Mouse (Mus musculus) kidney, adult 8-10 months (tissue): Measurements from ENCODE around the gene Fetub.
A peak's percentile ranks its signal among the peaks of the same experiment; 100 is the strongest.

ENCODE experiments used
- DNase-seq, 2 experiments: peaks; one replicate each; pipeline ENCODE4 v3.0.0; 2022

Fetub gene

DNA sequence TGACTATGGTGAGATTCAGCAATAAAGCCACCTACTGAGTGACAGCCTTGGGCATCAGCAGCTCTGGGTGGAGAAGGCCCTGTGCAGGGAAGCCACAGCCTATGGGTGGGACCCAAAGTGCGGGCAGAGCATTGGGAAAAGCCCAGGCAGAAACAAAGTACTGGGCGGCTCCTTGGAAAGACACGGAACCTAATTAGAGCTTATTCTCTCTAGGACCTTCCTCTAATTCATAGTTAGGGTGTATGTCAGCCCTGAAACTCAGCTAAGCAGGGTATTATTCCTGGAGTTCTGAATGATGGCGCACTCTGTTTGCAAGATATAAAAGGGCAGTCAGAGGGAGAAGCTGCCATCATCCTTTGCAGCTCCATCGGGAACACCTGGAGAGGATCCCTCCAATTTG lies at the start of gene Fetub:
Fetub (plus strand) TSS at position 301 of the 400 bp plus-strand sequence.
- DNase-seq: no peak

DNA sequence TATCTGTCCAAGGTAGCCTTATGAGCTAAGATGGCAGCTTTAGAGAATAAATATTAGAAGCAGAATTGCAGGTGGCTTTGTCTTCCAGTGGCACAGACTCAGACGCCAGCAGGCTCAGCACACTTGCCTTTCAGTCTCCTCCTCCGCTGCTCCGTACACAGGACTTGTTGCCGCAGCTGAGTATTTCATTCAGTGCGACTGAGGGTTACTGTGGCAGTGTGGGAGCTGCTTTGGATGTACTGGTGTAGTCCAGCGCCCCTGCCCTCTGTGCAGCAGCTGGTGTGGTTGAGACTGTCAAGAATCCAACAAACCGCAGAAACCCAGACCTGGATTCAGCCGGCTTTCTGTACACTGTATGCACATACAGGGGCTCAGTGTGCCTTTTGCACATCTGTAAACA lies 45.7 kb upstream of the Fetub start:
- no peak for DNase-seq

DNA sequence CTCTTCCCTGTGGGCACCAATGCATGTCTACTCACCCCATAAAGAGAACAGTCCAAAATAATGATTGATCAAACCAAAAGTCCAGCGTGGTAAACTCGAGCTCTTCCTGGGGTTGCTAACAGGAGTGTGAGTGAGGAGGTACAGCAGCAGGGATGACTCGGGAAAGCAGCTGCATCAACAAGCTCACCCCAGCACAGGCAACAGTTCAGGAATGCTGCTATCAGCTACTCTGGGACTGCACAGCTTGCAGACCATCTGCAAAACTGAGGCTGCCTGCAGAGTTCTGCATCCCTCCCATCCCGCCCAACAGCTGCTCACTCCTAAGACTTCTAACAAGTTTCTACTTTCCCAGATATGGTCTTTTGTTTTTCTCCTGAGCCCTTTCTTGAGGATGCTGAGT lies 44.8 kb upstream of the Fetub start:
- DNase-seq: no peak

DNA sequence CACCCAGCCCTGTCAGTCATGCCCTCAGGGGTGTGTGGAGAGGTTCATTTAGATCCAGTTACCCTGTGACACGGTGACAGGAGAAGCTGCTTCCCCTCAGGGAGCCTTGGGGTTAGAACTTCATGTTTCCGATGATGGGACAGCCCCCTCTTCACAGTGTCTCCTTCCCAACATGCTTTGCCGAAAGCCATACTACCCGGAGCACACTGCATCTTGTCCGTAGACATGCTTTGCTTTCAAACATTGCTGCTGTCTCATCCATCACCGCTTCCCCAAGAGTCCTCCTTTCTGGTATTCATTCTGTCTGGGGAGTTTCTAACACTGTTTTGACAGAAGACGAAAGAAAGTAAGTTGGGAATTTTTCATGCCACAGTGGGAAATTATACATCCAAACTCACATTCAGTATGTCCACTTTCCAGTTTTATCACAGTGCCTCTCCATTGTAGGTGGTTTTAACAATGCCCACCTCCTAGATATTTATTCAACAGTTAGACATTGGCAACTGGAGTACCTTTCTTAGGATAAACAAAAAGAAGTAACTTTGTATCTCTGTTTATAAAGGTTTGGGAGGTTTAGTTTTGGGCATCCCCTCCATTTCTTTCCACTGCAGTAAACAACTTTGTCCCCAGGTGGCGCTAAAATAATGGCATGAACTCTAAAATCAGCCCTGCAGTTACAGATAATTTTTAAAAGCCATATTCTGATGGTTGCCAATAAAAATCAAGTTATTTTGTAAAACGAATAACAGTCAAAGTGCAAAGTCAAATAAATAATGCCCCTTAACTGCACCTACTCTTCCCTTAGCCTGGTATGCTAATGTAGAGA lies 41.7 kb upstream of the Fetub start:
- peak in 1 of 2 experiments; percentile 30 for DNase-seq

DNA sequence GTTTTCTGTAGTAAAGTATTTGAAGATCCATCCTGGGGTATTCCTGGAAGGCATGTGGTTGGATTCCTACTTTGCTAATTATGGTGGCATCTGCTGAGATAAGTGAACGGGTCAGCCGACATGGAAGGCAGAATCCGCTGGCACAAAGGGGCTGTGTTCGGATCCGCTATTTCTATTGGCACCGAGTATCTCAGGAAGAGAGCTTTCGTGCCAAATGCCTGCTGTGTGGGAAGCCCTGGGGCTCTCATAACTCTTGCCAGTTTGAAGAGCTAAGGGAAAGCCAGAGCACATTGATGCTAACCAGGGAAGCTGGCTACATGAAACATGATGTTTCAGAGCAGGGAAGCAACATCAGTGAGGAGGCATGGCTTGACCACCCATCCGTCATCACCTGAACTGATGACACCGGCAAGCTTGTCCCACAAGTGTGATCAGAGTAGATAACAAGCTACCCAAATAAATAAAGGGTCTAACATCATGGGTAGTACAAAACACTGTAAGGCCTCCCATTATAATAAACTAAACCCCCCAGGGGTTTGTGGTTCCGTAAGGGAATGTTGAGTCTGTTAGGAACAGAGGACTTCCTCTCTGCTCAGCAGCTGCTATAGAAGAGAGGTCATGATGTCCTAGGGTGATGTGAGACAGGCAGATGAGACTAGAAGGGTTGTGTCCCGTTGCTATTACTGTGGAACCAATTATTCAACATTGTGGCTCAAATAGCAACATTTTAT lies 40.3 kb upstream of the Fetub start:
- no peak for DNase-seq

DNA sequence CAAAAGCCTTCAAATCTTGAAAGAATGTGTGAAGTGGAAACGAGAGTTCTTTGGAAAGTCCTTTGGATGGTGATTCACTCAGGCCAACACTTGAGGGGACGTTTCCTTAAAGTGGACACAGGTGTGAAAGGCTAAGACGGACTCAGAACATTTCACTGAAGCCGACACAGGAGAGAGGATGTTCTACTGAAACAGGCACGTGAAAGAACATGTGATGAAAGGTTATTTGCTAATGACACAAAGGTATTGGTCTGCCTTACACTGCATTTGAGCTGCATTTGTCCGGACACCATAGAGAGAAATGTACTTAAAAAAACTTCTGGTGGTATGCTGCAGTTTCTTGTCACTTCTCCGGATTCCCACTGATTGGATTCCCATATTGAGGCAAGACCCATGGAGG lies 39.4 kb upstream of the Fetub start:
- DNase-seq: no peak

DNA sequence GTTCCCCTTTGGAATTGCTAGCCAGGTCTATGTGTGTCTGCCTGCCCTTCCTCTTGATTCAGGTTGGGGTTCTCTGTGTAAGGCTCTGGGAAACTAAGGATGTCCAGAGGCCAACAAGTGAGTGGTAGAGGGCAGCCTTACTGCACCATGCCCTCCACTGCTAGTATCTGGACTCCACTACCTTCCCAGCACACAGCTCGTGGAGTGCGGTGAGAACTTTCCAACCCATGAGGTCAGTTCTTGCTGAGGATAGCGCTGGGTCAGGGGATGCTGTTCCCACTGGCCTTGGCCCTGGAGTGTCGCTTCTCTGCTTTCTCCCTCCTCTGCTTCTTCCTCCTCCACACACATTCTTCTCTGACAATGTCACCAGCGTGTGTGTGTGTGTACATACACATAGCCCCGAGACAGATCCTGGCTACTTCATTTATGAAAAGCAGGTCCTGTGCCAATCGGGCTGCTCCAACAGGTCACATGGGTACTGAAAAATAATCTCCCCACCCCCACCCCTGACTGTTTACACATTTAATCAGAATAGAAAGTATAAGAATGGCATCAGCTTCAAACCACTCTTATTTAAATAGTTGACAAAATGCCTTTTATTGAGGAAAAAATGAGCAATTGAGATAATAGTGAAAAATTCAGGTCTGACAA lies 38.1 kb upstream of the Fetub start:
- no peak for DNase-seq

DNA sequence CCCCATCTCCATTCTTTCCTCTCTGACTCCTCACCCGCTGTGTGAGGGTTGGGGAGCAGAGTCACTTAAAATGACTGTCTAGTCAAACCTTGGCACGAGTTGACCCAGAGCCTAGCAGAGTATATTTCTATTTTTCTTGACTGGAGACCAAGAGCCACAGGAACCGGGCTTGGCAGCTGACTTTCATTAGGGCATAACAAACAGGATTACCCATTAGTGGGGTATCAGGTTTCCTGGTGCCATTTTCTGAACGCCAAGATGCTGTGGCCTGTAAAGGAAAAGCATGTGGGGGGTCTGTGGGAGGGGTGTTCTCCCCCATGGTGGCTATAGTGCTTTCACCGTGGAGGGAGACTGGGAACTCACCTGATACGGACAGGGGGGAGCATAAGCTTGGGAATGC lies 37.2 kb upstream of the Fetub start:
- DNase-seq: no peak

DNA sequence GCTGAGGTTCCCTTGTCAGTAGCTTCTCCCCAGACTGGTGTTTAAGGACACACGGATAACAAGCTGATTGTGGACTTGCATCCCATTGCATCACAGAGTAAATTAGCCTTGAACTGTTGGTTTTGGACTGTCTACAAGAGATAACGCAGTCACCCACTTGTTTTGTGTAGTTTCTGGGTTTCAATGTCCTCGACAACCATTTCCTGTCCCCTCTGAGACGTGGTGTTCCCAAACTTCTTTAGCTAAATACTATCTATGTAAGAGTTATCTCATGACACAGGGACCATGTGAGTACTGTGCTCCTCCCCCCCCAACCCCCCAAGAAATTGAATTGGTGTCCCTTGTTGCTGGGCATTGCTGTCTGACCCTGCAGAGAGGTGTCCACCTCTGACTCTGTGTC lies 36.6 kb upstream of the Fetub start:
- no peak for DNase-seq

DNA sequence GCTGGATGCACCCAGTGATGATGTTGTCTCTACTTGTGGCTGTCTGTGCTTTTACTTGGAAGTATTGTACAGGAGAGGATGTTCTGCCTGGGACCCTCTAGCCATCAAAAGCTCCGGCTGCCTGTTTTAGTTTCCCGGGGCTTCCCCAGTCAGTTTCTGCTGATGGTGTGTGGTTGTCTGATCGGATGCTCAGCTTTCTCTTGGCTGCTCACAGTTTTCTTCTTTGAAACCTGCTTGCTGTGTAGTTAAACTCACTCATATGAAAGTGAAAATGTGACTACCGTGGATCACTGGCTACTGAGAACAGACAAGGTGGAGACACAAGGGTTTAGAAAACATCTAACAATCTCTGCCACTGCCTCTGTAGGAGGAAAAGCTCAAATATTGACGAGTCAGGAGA lies 34.7 kb upstream of the Fetub start:
- no peak for DNase-seq

DNA sequence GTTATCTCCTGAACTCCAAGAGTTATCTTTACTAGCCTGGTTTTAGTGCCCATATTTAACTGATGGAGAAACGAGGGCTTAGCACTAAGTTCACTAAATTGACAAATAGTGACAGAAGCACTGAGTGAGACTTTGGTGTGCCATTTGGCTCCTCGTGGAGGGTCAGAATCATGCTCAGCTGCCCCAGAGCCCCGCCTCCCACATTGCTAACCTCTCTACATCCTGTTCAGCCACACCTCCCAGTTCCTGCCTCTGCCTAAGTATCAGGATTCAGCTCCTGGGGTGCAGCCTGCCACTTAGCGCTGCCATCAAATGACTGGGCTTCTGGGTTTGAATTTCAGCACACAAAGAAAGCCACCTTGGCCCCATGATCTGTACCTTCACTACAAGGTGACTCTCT lies 32.8 kb upstream of the Fetub start:
- no peak for DNase-seq

DNA sequence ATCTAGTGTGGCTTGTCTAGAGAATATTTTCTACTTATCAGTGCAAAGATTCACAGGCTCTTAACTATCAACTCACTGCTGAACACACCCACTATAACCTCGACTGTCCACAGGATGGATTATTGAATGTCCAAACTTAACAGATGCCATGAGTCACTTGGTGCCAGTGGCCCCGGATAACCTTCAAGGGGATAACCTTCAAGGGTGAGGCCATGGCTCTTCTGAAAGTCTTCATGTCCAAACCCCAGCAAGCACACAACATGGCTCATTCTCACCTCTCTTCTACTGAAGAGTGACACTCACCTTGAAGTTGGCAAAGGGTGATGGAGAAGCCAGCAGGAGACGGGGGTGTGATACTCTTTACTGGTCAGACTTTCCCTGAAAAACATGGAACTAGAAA lies 31.4 kb upstream of the Fetub start:
- DNase-seq: no peak

DNA sequence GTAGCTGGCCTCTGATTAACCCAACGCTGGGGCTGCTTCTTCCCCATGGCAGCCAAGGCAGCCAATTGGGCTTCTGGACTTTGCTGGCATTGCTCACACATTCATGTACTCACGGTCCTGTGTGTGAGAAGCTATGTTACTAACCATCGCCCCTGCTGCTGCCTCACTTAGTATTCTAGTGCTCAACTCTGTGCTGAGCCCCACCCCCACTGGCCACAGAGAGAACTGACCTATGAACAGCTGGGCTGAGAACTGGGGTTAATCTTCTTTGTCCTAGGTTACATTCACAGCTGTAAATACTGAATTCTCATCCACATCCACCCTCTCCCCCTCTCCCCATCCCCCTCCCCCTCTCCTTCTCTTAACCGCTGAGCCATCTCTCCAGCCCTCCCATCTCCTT lies 29.3 kb upstream of the Fetub start:
- DNase-seq: no peak

DNA sequence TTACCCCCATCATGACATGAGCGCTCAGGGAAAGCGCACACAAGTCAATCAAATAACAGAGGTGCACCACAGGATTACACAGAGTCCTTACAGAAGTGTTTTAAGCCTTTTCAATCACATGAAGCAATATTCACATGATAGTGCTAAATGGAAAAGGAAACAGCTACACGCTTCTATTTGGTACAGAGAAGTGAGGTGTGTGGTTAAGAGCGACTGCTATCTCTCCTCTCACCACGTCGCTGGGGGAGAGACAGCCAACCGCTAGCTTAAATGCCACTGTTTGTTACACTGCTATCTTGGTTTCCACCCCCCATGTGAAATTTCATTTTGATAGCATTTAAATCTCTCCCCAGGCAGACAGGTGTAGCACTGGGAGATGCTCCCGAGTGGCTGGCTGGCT lies 28.4 kb upstream of the Fetub start:
- no peak for DNase-seq

DNA sequence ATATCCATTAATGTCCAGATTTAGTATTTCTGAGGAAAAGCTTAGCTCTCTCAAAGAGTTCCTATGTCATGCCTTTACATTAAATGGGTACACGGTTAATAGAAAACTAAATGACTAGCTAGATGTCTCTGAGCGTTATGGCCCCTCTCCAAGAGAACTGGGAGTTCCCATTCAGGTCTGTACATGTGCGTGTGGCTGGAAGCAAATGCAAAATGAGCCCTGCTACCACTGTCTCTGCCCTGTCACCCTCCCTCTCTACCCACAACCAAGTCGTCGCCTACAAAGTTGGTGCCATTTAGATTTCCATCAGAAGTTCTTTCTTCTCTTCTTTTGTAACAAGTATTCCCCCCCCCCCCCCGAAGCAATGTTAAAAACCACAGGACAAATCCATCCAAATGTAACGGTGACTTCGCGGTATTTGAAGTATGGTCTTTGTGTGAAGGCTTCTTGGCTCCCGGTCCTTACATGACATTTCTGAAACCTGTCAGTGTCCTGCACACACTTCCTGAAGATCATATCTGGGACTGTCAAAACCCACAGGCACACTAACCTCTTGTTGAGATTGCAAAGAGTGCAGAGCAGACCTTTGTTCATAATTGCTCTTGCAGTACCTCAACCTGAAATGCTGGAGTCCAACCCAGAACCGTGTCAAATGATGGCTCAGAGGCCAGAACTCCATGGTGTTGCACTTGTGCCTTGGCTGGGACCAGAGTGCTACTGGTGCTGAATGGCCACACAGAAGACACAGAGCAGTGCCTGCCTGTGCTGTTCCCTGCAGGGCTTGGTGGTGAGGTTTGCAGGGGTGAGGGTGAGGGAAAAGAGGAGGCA lies 27.2 kb upstream of the Fetub start, which contains the start of gene Ahsg:
Ahsg (plus strand) TSS at position 595 of the 828 bp plus-strand sequence.
- DNase-seq: no peak

DNA sequence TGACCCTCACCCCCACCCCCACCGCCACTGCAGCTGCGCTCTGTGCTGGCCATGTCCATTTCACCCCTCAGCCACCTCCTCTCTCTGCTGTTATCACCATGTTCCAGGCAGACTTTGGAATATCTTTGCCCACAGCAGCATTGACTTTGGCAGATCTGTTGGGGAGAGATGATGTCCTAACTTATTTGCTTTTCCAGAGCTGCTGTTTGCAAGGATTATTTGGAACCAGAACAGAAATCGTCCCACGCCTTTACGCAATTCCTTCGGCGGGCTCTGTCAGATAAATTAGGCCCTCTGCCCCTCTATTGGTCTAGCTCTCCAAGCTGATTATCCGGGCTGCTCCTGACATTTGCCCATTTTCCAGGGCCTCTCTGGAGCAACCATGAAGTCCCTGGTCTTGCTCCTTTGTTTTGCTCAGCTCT lies 26.4 kb upstream of the Fetub start:
- DNase-seq: no peak

DNA sequence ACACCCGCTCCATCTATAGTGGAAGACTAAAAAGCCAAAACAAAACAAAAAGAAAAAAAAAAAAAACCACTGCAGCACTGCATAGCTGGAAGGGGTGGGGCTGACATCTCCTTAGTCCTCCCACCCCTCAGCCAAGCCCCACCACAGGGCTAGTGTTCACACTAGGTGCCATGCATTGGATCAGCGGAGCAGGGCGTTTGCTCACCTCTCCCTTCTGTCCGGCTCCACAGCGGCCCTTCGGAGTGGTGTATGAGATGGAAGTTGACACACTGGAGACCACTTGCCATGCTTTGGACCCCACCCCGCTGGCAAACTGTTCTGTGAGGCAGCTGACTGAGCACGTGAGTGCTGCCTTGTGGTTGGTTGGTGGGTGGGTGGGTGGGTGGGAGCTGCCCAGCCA lies 24.0 kb upstream of the Fetub start:
- no peak for DNase-seq

DNA sequence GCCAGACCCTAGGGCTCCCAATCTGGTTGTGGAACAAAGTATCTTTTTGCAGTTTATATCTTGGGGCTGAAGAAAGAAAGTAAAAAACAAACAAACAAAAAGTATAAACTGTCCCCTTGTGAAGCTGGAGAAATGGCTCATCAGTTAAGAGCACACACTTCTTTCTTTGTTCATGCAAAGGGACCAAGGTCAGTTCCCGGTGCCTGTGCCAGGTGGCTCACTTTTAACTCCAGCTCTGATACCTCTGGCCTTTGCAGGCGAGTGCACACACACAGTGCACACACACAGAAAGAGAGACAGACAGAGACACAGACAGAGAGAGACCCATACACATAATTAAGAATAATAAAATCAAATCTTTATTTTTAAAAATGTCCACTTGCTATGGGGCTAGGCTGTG lies 21.5 kb upstream of the Fetub start:
- DNase-seq: no peak

DNA sequence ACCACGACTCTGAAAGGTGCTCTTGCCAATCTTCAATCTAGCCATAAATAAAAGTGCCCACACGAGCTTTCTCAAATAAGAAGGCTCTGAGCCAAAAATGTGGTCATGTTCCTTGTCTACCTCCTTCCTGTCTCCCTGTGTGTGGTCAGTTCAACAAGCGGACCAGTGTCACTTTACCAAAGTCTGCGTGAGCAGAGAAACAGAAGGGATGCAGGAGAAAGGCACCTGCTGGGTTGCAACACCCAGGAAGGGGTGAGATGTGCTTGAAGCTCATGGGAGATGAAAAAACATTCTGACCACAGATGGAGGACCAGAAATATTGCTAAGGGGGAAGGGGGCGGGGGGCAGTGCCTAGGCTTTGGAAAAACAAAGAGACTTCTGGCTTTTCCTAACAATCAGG lies 18.8 kb upstream of the Fetub start:
- no peak for DNase-seq

DNA sequence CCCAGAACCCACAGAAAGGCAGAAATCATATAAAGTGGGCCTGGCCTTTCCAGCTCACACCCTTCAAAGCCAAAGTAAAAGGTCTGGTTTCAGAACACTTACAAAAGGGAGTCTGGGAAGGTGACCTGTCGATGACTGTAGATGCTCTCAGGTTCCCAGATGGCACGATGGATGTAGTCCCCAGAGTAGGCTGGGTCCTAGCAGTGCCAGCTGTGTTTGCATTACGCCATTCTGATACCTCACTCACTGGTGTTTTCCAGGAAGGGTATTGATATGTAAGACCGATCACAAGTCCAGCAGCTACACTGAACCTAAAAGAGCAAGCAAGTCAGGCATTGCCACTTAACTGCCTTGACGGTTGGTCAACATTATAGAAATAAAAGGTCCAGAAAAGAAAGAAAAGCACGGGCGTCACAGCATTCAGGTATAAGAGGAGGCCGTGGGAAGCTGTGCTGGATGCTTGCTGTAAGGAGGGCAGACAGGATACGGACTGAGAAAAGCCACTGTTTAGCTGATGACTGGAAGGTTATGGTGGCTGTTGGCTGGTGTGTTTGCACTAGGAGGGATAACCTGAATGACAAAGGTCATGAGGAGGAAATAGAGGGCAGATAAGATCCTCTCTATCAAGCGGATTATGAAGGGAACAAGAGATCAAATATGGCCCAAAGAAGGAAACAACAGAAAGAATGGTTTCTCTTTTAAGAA lies 18.1 kb upstream of the Fetub start:
- no peak for DNase-seq

DNA sequence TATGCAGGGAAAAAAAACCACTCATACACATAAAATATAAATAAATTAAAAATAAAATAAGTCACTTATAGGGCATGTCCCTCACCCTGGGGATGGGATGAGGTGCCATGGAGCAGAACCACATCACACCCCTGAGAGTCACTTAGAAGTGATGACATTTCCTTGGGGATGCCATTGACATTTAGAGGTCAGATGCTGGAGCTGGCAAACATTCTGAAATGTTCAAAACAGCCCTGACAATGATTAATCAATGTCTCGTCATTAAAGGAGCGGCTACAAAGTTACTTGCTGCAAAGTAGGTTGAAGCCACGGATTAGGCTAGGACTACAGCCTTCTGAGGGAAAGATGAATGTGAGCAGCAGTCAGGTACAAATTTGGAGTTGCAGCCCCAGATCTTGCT lies 16.8 kb upstream of the Fetub start:
- peak in 1 of 2 experiments; percentile 24 for DNase-seq

DNA sequence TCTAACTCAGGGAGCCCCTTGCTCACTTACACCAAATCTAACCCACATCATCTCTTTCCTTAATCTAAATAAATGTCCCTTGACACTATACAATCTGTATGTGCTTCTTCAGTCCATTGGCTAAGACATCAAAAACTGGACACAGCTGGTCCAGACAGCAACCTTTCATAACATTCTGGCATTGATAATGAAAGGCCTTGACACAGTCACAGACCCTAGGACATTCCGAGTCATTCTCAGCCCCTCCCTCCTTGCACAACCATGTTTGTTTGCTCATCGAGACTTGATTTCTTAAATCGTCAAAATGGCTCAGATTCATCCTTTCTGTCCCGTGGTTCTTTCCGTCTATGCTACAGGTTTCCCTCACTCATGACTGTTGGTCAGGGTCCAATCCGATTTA lies 8.8 kb upstream of the Fetub start:
- DNase-seq: no peak
